Mouse (Mus musculus) thymus, postnatal 0 days (tissue): ENCODE measurements around the gene Msh5. TPM values are rescaled to one million over a fixed set of nuclear protein-coding genes. Genes with fewer than 3 reads are reported as not detected.
"Not testable (repeated sequence)": the region's sequence is repeated elsewhere in the genome, so short reads cannot be mapped to it uniquely, and the experiment has no call there.

Source experiments
- DNase-seq: peaks from one replicate; pipeline ENCODE4 v3.0.0-alpha.2; 2015; ENCODE audit warnings: low spot score
- polyA plus RNA-seq: library from polyadenylated mRNA; unstranded; fragments of >200 nt; fragmentation: Nextera tagmentation; extraction: Ambion mirVana; gene quantifications from 2 replicates; pipeline ENCODE4 v1.2.1, GENCODE M21; 2015

The Msh5 gene
- polyA plus RNA-seq, 1 experiment from 2014 or later: 13.5 TPM

DNA sequence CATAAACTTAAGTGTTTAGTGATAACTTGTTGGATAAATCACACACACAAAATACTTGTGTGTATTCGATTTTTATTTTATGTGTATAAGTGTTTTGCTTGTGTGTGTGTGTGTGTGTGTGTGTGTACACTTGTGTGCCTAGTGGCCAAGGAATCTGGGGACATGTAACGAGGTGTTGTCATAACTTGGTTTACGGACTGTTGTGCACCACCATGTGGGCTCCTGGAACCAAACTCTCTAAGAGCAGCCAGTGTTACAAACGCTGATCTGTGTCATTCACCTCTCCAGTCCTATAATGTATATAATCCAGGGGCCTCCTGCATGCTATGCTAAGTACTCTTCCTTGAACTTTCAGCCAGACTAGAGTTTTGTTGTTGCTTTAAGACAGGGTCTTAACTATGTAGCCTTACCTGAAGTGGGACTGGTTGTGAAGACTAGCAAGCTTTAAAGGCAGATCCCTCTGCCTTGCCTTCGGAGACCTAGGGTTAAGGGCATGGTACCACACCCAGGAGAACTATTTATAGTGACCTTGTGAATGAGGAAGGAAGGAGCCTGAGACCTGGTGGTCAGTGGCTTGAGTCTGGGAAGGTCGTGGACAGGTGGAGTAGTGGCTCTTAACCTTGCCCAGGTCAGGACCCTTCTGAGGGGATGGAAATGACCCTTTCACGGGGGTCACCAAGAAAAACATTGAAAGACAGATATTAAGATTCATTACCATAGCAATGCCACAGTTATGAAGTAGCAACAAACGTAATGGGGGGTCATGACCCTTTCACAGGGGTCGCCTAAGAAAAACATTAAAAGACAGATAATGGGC, 43.3 kb downstream of the Msh5 start:
- DNase-seq: no peak

DNA sequence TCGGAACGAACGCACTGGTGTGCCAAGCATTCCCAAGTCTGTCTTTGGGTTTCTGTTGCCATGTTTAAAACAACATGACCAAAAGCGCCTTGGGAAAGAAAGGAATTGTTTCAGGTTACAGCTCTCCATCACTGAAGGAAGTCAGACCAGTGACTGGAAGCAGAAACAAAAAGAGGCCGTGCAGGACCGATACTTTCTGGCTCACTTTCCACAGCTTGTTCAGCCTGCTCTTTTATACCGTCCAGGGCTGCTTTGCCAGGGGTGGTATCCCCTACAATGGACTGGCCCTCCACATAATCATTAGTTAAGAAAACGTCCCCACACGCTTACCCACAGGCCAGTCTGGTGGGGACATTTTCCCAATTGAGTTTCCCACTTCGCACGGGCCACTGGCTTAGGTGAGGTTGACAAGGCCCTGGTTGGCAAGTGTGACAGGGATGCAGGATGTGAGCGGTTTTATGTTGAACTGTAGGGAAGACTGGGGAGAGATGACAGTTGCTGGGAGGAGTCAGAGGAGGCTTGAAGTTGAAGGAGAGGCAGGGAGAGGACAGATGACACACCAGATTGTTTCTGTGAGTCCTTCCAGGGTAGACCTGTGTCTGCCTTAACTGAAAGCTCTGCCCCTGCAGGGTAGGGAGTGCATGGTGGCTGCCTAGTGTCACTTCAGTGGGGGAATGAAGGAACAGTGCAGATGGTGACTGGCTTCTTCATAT, 44.2 kb downstream of the Msh5 start:
- DNase-seq: peak; percentile 35

DNA sequence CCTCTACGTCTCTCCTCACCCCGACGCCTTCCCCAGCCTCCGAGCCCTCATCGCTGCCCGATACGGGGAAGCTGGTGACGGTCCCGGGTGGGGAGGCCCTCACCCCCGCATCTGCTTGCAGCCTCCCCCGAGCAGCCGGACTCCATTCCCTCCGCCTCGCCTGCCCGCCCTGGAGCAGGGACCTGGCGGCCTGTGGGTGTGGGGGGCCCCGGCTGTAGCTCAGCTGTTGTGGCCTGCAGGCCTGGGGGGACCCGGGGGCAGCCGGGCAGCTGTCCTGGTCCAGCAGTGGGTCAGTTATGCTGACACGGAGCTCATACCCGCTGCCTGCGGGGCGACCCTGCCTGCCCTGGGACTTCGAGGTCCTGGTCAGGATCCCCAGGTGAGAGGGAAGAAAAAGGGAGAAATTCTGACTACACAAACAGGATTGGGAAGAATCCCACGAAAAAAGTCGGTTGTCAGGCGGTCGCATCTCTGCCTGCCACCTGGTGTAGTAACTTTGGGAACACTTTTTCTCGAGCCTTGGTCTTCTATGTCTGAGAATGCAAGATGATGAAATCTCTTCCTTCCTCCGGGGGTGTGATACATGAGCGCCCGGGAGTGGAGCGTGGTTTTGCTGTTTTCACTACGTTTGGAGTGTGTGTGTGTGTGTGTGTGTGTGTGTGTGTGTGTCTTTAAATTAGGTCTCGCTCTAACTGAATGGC, 44.9 kb downstream of the Msh5 start:
- peak; percentile 41 for DNase-seq

DNA sequence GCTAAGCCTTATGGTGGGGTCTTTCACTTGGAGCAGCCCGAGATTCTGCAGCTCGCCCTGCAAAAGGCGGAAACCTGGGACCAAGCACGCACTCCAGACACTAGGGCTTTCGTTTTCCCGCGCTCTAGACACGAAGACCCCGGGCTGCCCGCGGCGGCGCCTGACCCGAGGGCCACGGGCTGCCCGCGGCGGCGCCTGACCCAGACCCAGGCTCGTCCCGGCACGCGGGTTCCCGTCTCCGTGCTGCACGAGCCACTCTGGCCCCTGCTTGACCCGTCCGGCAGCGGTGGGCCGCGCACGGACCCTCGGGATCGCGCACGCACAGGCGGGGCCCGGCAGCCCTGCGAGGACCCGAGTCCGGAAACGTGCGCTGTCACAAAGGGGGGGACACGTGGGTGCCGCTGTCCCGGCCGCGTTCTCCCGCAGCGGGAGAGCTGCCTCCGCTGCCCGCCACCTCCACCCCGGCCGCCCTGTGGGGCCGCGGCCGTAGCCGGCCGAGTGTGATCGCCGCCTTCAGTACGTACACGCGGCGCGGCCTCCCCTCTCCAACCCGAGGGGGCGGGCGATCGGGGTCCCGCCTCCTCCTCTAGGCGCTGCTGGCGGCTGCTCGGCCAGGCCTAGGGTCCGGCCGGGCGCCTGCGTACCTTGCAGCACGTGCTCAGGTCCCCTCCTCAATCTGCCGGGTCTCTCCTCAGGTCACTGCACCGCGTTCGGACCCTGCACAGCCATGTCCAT, 45.7 kb downstream of the Msh5 start, which contains the start of gene Vars:
Gene Vars (plus strand): TSS at position 271 of the 735 bp plus-strand sequence.
- peak; percentile 84 for DNase-seq

DNA sequence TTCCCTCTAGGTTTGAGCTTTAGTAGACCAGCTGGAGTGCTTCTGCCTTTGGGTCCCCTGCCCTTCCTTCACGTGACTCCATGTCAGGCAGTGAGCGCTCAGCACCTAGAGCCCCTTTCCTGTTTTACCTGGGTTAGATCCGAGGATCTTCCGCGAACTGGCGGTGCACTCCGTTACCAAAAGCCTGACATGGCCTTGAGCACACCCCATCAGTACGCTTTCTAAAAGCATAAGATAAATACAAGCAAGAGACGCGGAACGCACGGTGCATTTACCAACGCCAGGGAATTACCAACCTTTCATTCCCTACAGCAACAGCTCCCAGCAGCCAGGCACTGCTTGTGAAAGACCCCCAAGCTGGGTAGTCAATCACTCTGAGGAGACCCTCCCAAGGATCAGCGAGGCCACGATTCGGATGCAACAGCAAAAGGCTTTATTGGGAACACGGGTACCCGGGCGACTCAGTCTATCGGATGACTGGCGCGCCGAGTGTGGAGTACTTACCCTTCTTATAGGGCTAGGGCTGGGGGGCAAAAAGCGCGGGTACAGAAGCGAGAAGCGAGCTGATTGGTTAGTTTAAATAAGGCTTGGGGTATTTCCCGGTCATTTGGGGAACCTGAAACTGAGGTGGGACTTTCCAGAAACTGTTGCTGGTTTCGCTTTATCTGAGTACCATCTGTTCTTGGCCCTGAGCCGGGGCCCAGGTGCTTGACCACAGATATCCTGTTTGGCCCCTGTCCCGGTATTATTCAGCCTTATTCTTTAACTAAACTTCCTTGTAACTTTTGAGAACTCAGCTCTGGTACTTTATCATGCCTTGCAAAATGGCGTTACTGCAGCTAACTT, 46.5 kb downstream of the Msh5 start:
- peak; percentile 44 for DNase-seq

DNA sequence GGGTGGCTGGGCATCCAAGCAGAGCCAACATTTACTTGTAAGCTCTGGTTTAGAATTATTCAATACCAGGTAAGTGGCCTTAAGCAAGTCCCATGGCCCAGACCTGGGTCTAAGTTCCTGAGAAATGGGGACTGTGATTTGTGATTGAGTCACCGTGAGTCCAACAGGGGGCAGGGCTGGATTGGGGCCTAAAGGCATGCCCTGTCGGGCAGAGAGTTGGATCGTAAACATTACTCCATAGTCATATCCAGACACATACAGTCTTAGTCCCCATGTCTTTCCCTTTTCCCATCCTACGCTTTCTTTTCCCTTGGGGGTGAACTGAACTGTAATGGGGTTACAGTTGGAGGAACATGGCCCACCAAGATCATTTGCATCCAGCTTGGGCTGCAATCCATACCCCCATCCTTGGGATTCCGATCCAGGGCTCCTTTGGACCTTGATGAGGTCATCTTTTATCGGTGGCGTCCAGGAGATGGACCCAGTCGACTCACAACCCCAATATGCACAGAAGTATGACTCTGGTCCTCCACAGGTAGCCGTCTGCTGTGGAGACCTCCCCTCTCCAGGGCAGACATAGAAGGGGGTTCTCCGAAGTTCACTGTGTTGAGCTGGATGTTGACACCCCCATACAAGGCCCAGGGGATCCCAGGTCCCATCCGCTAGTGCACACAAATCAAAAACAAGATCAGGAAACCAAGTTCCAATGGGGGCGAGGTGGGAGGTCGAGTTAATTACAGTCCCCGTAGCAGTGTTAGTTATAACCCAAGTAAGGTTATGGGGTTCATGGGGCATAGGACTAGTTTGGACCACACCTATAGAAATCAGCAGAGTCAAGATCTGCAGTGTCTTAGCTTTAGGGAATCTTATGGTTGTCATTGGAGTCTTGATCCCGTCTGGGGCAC, 47.8 kb downstream of the Msh5 start:
- DNase-seq: no peak

DNA sequence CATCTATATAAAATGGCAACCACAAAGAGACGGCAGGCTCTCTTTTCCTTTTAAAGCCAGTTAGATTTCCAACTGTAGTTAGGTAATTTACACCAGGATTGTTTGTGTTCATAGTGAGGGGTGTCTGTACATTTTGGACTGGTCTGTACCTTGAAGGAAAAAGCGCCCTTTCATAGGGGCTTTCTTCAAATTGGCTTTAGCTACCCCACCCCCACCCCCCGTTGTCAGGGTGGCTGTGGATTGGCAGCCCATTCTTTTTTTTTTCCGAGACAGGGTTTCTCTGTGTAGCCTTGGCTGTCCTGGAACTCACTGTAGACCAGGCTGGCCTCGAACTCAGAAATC, 49.4 kb downstream of the Msh5 start:
- no peak for DNase-seq

DNA sequence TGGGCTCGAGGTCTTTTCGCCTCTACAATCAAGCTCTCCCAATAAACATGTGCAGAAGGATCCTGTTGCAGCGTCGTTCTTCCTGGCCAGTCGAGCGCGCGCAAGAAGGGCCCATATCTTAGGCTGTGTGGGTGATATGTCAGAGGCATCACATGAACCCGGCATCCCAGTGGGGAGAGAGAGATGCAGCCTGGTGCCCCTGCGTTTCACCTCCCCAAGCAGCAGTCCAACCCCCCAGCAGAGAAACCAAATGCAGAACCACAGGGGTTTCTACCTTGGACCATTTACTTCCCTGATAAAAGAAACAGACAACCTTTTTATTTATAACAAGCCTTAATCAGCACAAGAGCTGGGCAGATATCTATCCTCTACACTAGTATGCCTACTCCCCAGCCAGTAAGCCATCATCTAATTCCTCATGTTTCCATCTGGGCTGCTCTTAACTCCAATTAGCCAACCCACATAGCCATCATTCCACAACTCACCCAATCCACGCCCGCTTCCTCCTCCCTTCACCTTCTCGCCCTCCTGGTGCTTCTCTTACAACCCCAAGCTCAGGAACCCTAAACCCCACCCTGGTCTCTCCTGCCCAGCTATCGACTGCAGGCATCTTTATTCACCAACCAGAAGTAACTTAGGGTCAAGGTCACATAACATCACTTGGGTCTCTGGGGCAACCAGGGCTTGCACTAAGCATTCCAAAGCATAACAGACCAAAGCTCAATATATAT, 50.0 kb downstream of the Msh5 start:
- no peak for DNase-seq

DNA sequence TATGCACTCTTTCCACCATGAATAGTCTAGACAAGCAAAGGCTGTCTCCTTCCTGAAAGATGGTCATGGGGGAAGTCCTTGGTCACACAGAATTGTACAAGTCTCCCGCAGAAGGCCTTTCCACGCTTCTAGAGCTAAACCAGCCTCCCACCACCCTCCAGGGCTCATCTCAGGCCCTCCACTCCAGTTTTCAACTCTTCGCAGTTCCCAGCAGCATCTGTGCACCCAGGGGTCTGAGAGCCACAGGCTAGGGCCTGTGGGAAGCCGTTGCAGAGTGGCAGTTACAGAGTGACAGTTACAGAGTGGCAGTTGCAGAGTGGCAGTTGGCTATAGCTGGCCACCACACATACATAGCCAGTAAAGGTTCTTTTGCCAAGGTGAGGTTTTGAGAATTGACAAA, 50.6 kb downstream of the Msh5 start:
- not testable (repeated sequence) for DNase-seq

DNA sequence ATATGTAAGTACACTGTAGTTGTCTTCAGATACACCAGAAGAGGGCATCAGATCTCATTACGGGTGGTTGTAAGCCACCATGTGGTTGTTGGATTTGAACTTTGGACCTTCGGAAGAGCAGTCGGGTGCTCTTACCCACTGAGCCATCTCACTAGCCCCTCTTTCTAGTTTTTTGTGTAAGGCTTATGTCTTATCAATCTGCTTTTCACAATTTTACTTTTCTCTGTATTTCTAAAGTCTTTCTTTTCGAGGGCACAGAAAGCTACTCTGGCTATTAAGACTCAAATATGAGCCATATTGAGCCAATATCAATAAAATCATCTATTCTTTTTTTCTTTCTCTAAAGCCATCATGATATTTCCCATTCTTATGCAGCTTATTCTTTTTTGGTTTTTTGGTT, 51.4 kb downstream of the Msh5 start:
- not testable (repeated sequence) for DNase-seq

DNA sequence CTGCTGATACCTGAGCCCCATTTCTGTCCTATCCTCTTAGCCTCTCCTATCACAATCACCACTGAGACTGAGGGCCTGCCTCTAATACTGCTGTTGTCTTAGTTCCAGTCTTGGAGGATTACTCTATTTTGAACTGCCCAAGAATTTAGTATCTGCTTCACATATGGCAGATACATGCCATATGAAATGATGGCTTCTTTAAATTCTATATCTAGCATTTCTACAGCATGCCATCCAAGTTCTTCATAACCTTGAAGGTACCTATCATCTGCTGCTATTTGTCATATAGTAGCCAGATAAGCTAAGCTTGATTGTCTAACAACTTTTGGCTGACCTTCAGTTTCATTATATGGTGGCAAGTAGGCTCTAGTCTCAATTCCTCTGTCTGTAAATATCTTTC, 51.8 kb downstream of the Msh5 start:
- no peak for DNase-seq

DNA sequence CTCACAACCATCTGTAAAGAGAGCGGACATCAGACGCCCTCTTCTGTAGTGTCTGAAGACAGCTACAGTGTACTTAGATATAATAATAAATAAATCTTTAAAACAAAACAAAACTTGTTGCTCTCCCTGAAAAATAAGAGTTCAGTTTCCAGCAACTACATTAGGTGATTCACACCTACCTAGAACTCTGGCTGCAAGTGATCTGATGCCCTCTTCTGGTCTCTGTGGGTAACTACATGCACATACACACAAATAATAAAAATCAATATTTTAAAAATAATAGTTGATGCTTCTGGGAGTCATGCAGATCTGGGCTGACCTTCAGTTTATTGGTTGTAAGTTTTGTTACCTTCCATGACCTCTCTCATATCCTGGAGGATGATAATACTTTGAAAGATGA, 62.3 kb downstream of the Msh5 start:
- DNase-seq: peak; percentile 57

DNA sequence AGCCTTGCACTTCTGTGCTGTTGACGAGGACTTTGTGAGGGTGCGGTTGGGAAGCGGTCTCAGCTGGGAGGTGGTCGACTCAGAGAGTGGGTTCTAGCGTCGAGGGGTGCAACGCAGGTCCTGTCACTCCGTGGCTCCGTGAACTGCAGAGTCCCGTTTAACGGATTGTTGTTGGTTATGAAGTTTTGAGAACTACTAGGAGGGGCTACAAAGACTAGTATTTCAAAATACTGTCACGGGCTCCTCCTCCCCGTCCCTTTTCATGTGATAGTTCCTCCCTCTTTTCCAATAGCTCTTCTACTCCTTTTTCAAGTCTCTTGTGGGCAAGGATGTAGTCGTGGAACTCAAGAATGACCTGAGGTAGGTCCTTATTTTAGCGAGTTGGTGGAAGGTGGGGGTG, 64.2 kb downstream of the Msh5 start:
- DNase-seq: no peak

DNA sequence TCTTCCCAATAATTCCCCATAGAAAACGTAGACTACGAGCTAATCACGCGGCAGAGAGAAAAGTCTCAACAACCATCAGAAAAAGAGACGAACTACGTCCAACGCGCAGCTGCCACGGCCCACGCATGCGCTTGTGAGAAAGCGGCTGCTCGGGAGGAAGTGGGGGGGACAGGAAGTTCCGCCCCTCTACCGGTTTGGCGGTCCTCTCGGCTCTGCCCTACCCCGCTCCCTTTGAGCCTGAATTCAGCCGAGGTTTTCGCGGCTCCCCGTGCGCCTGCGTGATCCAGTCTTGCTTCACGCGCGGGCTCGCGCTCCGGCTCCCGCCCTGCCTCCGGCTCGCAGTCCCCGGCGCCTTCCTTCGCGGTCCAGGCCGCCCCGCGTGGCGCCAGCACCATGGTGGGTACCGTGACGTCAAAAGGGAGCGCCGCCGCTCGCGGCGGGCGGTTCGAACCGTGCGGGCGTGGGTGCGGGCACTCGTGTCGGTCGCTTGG, 64.8 kb downstream of the Msh5 start, which contains the start of gene Lsm2:
Gene Lsm2 (plus strand): TSS at position 173 of the 491 bp plus-strand sequence.
- peak; percentile 94 for DNase-seq

DNA sequence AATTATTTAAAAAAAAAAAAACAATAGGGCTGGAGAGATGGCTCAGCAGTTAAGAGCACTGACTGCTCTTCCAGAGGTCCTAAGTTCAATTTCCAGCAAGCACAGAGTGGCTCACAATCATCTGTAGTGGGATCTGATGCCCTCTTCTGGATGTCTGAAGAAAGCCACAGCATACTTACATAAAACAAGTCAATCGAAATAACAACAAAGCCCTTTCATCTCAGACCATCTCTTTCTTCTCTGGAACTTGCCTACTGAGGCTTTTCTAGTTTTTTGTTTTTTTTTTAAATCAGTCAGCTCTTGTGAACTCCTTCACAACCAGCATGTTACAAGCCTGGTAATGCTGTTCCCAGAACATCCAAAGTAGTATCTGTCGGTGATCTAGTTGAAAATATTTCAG, 65.9 kb downstream of the Msh5 start:
- peak; percentile 73 for DNase-seq

DNA sequence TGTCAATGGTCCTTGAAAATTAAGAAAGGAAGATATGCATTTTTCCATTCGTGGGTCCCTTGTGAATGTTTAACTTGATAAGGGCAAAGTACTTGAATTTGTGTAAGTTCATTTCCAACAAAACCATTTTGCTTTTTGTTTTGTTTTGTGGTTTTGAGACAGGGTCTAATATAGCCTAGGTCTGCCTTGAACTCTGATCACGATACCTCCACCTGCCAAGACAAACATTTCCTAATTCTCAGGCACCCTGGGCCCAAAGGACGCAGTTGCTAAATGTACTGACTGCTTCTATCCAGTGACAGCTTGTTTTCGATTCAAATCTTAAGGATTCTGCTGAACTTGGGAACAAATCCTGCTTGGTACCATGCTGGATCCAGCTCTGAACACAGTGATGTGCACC, 66.9 kb downstream of the Msh5 start:
- DNase-seq: no peak
